Mouse (Mus musculus): ENCODE data around the gene Artn.

Gene Artn

GRCm38 (mm10) chr4:117917847-117918246 lies 11.7 kb downstream of the Artn start:
- no peak for DNase-seq

DNA sequence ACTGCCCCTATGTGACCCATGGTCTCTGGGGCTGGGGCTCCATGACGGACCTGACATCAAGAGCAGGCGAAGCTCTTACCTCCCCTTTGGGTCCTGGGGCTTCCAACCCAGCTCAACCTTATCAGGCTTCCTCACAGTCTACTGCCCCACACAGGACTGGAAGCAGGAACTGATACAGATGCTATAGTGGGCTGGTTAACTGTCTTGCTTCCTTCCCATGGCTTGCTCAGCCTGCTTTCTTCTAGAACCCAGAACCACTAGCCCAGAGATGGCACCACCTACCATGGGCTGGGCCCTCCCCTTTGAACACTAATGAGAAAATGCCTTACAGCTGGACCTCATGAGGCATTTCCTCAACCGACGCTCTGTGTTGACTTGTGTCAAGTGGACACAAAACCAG lies 12.2 kb downstream of the Artn start:
- no peak for DNase-seq

DNA sequence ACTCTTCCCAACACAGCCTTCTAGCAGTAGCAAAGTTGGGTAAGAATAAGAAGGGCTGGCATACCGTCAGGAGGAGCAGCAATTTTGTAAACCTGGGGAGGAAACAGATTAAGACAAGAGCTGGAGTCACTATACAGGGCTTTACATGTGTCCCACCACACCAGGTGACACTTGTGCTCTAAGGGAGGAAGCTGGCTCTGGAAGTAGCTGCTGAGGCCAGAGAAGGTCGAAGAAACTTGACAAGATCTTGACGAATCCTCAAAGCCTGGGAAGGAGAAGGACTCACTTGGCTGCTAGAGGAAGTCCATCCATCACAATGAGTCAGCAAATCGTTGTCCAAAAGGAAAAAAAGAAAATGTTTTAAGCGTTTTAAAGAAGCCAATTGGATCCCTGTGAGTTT lies 13.2 kb downstream of the Artn start:
- DNase-seq = no peak

DNA sequence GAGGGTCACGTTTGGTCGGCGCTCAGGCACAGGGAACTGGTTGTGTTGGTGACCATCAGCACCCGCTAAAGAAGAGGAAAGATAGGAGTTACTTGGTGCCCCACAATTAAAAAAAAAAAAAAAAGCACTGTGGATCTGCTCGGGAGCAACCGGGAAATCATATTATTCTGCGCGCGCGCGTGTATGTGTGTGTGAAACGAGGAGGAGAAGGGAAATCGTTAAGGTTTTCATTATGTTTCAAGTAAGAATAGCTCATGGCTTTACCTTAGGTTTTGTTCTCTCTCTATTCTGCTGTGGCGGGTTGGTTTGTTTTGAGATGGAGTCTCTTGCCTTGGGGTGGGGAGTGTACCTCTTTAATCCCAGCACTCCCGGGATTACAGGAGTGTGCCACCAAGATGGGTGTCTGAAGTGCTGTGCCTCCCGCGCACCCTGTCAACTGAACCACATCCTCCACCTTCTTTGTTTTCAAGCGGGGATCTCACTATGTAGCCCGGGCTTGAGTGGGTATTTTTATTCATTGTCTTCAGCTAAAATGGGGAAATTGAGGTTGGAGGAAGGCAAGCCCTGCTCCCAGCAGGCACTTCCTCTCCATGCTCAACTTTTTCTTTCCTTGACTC lies 14.0 kb downstream of the Artn start:
- no peak for DNase-seq

DNA sequence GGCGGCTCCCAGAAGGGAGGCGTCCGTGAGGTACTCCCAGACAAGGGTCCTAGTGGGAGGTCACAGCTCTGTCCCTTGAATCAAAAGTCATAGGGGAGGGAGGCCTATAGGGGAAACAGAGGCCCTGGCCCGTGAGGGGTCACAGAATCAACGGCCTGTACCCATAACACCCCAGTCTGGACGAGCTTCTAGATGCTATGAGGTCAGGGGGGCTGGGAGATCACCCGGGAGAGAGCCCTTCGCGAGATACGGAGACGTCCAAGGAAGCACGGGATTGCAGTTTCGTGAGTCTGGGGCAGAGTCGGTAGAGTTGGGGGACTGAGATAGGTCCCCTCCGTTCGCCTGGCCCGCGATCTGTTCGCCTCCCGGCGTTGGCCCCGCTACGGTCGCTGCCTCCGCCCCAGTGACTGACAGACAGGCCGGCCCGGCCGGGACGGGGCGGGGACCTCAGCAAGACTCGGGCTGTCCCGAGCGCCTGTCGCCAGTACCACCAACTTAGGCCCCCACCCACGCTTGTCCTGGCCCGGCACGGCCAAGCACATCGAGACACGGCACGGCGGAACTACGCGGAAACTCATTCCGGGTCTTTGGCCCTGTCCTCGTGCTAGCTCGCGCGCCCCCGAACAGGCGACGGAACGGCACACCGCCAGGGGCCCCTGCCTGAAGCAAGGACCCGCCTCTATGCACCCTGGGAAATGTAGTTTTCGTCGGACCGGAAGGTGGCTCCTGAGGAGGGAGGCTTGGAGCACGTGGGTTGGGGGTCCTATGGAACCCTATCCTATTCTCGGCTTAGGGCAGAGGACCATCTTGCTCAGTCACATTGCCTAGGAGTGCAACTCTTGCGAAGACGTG lies 14.7 kb downstream of the Artn start, which contains the start of gene Ipo13:
Gene Ipo13, minus strand, starts transcription at position 409 of the 852 bp plus-strand sequence.
- DNase-seq = peak; percentile 95

- DNase-seq = no peak
Measured at GRCm38 (mm10) chr4:117914031-117914430, 15.5 kb downstream of the Artn start.

DNA sequence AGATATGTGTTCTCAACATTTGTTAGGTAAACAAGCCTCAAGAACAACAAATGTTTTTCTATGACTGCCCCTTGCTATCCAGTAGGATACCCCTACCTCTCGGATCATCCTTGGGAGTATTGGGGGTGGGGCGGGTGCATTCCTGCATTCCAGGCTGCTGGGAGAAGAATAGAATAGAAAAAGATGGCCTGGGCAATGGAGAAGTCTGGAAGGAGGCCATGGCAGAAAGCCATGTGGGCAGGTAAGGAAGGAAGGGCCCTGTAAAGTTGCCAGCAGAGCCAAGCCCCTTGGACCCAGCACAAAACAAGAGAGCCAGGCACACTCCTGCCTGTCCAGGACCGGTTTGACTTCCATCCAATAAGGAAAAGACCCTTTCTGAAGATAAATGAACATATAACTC lies 16.1 kb downstream of the Artn start:
- peak; percentile 58 for DNase-seq

- no peak for DNase-seq
Measured at GRCm38 (mm10) chr4:117912685-117913273, 16.8 kb downstream of the Artn start.

GRCm38 (mm10) chr4:117912131-117912561 lies 17.4 kb downstream of the Artn start:
- DNase-seq = no peak

- no peak for DNase-seq
Measured at GRCm38 (mm10) chr4:117908834-117909453, 20.6 kb downstream of the Artn start.

DNA sequence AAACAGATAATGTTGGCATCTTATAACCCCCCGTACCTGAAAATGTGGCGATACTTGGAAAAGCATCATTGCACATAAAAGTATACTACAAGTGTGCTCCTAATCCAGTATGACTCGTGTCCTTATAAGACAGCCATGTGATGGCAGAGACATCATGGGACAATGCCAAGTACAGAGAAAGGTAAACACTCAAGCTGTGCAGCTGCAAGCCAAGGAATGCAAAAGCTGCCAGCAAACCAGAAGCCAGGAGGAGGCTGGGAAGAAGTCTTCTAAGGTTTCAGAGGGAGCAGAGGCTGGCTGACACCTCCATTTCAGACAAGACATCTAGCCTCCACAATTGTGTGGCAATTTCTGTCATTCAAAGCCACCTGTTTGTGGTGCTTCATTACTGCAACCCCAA lies 23.4 kb downstream of the Artn start:
- peak; percentile 71 for DNase-seq

DNA sequence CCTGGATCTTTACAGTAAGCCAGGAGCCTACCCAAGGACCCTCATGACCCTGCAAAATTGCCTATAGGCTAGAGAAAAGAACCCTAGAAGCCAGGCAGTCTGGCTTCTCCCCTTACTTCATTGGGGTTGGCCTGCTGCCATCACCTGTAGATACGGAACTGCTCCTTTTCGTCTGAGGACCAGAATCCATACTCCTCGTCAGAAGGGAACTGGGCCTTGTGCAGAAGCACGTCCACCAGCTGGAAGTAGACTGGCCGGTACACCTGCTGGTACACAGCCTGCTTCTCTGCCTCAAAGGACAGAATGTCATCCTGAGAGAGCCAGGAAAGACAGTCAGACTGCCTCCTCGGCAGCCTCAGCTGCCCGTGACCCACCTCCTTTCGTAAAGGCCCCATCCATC lies 24.8 kb downstream of the Artn start:
- no peak for DNase-seq

GRCm38 (mm10) chr4:117904094-117904493 lies 25.5 kb downstream of the Artn start:
- DNase-seq = no peak

- DNase-seq = no peak
Measured at GRCm38 (mm10) chr4:117898111-117898510, 31.5 kb downstream of the Artn start.

- no peak for DNase-seq
Measured at GRCm38 (mm10) chr4:117896031-117896430, 33.5 kb downstream of the Artn start.

DNA sequence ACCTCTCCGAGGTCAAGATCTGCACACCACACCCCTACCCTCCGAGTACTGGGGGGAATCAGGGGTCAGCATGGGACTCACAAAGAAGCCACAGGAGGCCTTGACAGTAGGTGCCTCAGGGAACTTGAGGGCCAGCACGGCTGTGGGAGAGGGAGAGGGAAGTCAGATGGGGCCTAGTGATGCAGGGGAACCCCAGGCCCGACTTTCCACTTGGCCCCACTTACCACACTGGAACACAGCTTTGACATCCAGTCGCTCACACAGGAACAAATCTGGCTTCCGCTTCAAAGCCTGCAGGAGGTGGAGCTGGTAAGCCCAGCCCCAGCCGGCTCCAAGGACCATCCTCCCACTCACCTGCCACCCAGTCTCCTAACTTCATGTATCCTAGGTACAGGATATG lies 34.2 kb downstream of the Artn start:
- DNase-seq = no peak

DNA sequence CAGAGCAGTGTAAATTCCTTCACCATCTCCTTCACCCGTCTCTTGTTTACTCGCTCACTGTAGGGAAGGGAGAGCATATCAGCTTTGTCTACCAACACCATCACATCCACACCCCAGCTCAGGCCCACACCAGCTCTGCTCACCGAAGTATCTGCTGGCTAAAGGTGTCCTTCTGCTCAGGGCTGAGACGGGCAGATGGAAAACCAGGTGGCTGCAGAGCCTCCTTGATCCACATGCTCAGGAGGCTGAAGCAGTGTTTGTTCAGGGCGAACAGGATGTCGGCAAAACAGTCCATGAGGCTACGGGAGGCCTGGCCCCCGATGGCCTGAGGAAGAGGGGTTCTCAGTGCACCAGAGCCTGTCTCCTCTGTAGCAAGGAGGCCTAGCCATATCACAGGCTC lies 35.0 kb downstream of the Artn start:
- DNase-seq = no peak

GRCm38 (mm10) chr4:117893376-117893775 lies 36.2 kb downstream of the Artn start:
- DNase-seq = peak; percentile 57

DNA sequence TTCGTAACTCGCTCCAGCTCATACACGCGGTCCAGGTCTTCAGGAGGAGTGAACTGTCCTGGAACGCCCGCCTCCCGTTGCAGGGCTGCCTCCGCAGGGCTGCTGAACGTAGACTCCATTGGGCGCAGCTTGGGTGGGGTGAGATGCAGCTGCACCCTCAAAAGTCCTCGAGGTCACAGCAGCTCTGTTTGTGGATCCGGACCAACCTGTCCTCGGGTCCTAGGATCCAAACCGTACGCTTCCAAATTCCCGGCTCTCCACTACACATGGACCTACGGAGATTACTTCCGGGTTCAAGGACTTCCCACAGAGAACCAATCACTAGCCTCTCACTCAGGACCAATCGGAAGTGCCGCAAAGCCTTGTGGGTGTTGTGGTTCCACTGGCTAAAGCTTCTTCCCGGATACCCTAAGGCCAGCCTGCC lies 37.8 kb downstream of the Artn start, which contains the start of gene Dph2:
Gene Dph2, minus strand, starts transcription at position 295 of the 424 bp plus-strand sequence.
- DNase-seq = peak; percentile 91

- DNase-seq = no peak
Measured at GRCm38 (mm10) chr4:117890750-117891149, 38.8 kb downstream of the Artn start.

DNA sequence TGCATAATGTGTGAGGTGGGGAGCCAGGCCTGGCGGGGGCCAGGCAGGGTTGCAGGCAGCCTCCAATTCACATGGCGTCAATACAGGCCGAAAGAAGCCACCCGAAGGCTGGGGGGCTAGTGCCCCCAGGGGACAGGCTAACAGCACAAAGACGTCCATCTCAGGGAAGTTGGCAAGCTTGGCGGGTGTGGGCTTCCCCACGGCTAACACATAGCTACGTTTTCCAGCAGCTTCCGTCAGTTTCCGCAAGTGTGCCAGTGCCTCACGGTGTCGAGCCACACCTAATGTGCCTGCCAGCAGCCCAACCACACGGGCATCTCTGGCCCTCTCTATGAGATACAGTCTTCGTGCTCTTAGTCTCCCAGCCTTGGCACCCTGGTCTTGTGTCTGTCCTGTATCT lies 39.5 kb downstream of the Artn start:
- no peak for DNase-seq

- DNase-seq = no peak
Measured at GRCm38 (mm10) chr4:117889471-117889870, 40.1 kb downstream of the Artn start.

GRCm38 (mm10) chr4:117887920-117888319 lies 41.6 kb downstream of the Artn start:
- DNase-seq = no peak
